Mouse (Mus musculus): ENCODE measurements around the gene Kcnmb2. TPM values are rescaled to one million over a fixed set of nuclear protein-coding genes. Genes with fewer than 3 reads are reported as not detected.

Gene Kcnmb2
- polyA plus RNA-seq, 1 experiment from 2014 or later, result 1.3 TPM

- Histone ChIP-seq H3K9ac (ENCODE audit: low read length) (no peak overlapping the region), H3K4me2 (replicated peaks; ENCODE audit: low read depth) (no peak overlapping the region), H3K27ac (replicated peaks) (no peak overlapping the region), H3K27me3 (ENCODE audit: control insufficient read depth, insufficient read depth, low read length) (no peaks in the 10 kb centered on the region), H3K4me1 (replicated peaks; ENCODE audit: control insufficient read depth, insufficient read depth) (no peaks in the 10 kb centered on the region), H3K4me3 (ENCODE audit: low read depth, low read length) (no peak overlapping the region), H3K36me3 (ENCODE audit: control insufficient read depth, insufficient read depth, low read length) (no peaks in the 10 kb centered on the region), H3K9me3 (ENCODE audit: control insufficient read depth, low read length) (no peaks in the 10 kb centered on the region)
- ATAC-seq (ENCODE audit: low FRiP score, low TSS enrichment) (no peak), DNase-seq (ENCODE audit: low spot score) (no peak)
- TF ChIP-seq CTCF (IDR thresholded peaks at IDR 0.05; ENCODE audit: low read depth), result peak; percentile 55
- TF ChIP-seq EP300 (optimal IDR thresholded peaks at IDR 0.05), result no peak
- WGBS, result 16% methylated on average over 6 of the region's 6 CpGs
These were observed 39.2 kb downstream of the Kcnmb2 start for GRCm38 (mm10) chr3:31941478-31941877.

- Histone ChIP-seq H3K4me2 (replicated peaks; ENCODE audit: low read depth) (no peak overlapping the region), H3K9me3 (ENCODE audit: control insufficient read depth, low read length) (no peaks in the 10 kb centered on the region), H3K4me1 (replicated peaks; ENCODE audit: control insufficient read depth, insufficient read depth) (no peaks in the 10 kb centered on the region), H3K4me3 (ENCODE audit: low read depth, low read length) (no peak overlapping the region), H3K27me3 (ENCODE audit: control insufficient read depth, insufficient read depth, low read length) (no peaks in the 10 kb centered on the region), H3K9ac (ENCODE audit: low read length) (no peak overlapping the region), H3K27ac (replicated peaks) (no peak overlapping the region), H3K36me3 (ENCODE audit: control insufficient read depth, insufficient read depth, low read length) (no peaks in the 10 kb centered on the region)
- ATAC-seq (ENCODE audit: low FRiP score, low TSS enrichment) (no peak), DNase-seq (ENCODE audit: low spot score) (no peak)
- TF ChIP-seq EP300 (optimal IDR thresholded peaks at IDR 0.05), result no peak
- no peak for TF ChIP-seq CTCF (IDR thresholded peaks at IDR 0.05; ENCODE audit: low read depth)
- 42% methylated on average over 3 of the region's 3 CpGs for WGBS
These were observed 51.9 kb downstream of the Kcnmb2 start for GRCm38 (mm10) chr3:31954213-31954612.

GRCm38 (mm10) chr3:31955004-31955403, 52.7 kb downstream of the Kcnmb2 start:
- Histone ChIP-seq H3K4me3 (ENCODE audit: low read depth, low read length) (no peak overlapping the region), H3K4me2 (replicated peaks; ENCODE audit: low read depth) (no peak overlapping the region), H3K36me3 (ENCODE audit: control insufficient read depth, insufficient read depth, low read length) (no peaks in the 10 kb centered on the region), H3K27me3 (ENCODE audit: control insufficient read depth, insufficient read depth, low read length) (no peaks in the 10 kb centered on the region), H3K4me1 (replicated peaks; ENCODE audit: control insufficient read depth, insufficient read depth) (no peaks in the 10 kb centered on the region), H3K27ac (replicated peaks) (no peak overlapping the region), H3K9me3 (ENCODE audit: control insufficient read depth, low read length) (no peaks in the 10 kb centered on the region), H3K9ac (ENCODE audit: low read length) (no peak overlapping the region)
- WGBS, result 85% methylated on average over 2 of the region's 2 CpGs
- no peak for TF ChIP-seq EP300 (optimal IDR thresholded peaks at IDR 0.05)
- no peak for TF ChIP-seq CTCF (IDR thresholded peaks at IDR 0.05; ENCODE audit: low read depth)
- ATAC-seq (ENCODE audit: low FRiP score, low TSS enrichment) (no peak), DNase-seq (ENCODE audit: low spot score) (no peak)

- ATAC-seq (ENCODE audit: low FRiP score, low TSS enrichment) (no peak), DNase-seq (ENCODE audit: low spot score) (no peak)
- Histone ChIP-seq H3K9ac (ENCODE audit: low read length) (no peak overlapping the region), H3K36me3 (ENCODE audit: control insufficient read depth, insufficient read depth, low read length) (no peaks in the 10 kb centered on the region), H3K4me3 (ENCODE audit: low read depth, low read length) (no peak overlapping the region), H3K27ac (replicated peaks) (no peak overlapping the region), H3K4me1 (replicated peaks; ENCODE audit: control insufficient read depth, insufficient read depth) (no peaks in the 10 kb centered on the region), H3K4me2 (replicated peaks; ENCODE audit: low read depth) (no peak overlapping the region), H3K27me3 (ENCODE audit: control insufficient read depth, insufficient read depth, low read length) (no peaks in the 10 kb centered on the region), H3K9me3 (ENCODE audit: control insufficient read depth, low read length) (no peaks in the 10 kb centered on the region)
- no peak for TF ChIP-seq CTCF (IDR thresholded peaks at IDR 0.05; ENCODE audit: low read depth)
- no peak for TF ChIP-seq EP300 (optimal IDR thresholded peaks at IDR 0.05)
- 74% methylated on average over 5 of the region's 5 CpGs for WGBS
These were observed 57.5 kb downstream of the Kcnmb2 start for GRCm38 (mm10) chr3:31959821-31960220.

- Histone ChIP-seq H3K27me3 (ENCODE audit: control insufficient read depth, insufficient read depth, low read length) (no peaks in the 10 kb centered on the region), H3K4me2 (replicated peaks; ENCODE audit: low read depth) (no peak overlapping the region), H3K4me3 (ENCODE audit: low read depth, low read length) (no peak overlapping the region), H3K9me3 (ENCODE audit: control insufficient read depth, low read length) (no peaks in the 10 kb centered on the region), H3K4me1 (replicated peaks; ENCODE audit: control insufficient read depth, insufficient read depth) (no peaks in the 10 kb centered on the region), H3K27ac (replicated peaks) (no peak overlapping the region), H3K9ac (ENCODE audit: low read length) (no peak overlapping the region), H3K36me3 (ENCODE audit: control insufficient read depth, insufficient read depth, low read length) (no peaks in the 10 kb centered on the region)
- no peak for DNase-seq (ENCODE audit: low spot score)
- ATAC-seq (ENCODE audit: low FRiP score, low TSS enrichment), result no peak
- TF ChIP-seq CTCF (IDR thresholded peaks at IDR 0.05; ENCODE audit: low read depth) (no peak), EP300 (optimal IDR thresholded peaks at IDR 0.05) (no peak)
- WGBS, result 70% methylated on average over 3 of the region's 3 CpGs
These were observed 58.9 kb downstream of the Kcnmb2 start for GRCm38 (mm10) chr3:31961175-31961574.

- Histone ChIP-seq H3K4me3 (ENCODE audit: low read depth, low read length) (no peak overlapping the region), H3K9me3 (ENCODE audit: control insufficient read depth, low read length) (no peaks in the 10 kb centered on the region), H3K4me1 (replicated peaks; ENCODE audit: control insufficient read depth, insufficient read depth) (no peaks in the 10 kb centered on the region), H3K4me2 (replicated peaks; ENCODE audit: low read depth) (no peak overlapping the region), H3K27ac (replicated peaks) (no peak overlapping the region), H3K9ac (ENCODE audit: low read length) (no peak overlapping the region), H3K27me3 (ENCODE audit: control insufficient read depth, insufficient read depth, low read length) (no peaks in the 10 kb centered on the region), H3K36me3 (ENCODE audit: control insufficient read depth, insufficient read depth, low read length) (no peaks in the 10 kb centered on the region)
- TF ChIP-seq EP300 (optimal IDR thresholded peaks at IDR 0.05) (no peak), CTCF (IDR thresholded peaks at IDR 0.05; ENCODE audit: low read depth) (no peak)
- DNase-seq (ENCODE audit: low spot score) (no peak), ATAC-seq (ENCODE audit: low FRiP score, low TSS enrichment) (no peak)
- WGBS, result 90% methylated on average over 3 of the region's 3 CpGs
These were observed 60.8 kb downstream of the Kcnmb2 start for GRCm38 (mm10) chr3:31963076-31963475.
